In the genomic region with DNA sequence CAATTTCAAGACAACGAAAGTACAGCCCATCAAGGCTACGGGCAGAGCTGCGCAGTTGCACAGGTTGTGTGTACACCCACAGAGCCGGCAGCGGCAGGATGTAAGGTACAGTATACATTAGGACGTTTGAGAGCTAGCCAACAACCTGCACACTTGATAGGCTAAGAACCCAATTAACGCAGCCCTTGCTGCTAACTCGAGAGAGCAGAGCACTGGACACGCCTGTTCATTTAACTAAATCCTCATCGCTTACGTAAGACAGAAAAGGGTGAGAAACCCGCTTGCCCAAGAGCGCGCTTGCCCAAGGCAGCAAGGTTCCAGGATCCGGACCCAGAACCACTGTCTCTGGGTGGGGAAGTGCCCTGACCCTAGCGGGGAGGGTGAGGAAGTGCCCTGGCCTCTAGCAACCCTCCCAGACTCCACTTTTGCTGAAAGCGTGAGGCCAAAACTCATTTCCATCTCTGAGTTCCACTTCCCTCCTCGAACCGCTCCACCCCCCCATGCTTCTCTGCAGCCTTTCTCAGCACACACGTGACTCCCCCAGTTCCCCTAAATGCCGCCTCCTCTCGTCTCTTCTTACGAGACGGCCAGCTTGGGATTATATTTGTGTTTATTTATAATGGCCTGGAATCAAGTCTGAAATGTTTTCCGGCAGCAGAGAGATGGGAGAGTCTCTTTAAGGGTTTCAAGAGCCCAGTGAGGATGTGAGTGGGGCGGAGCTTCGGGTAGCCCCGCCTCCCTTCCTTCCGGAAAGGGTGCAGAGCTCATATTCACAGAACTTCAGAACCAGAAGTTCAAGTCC, we compare ENCODE assay signal across 8 mouse cellular contexts. TPM values are rescaled to one million over a fixed set of nuclear protein-coding genes. Genes with fewer than 3 reads are reported as not detected.
DNase-seq lines count a peak whose midpoint lies in the region; ATAC-seq and TF ChIP-seq lines count a peak whose summit lies in the region.

No protein-coding gene starts in this region.

- peaks cover 19% of the 10 kb centered on the region for H3K4me1 ChIP-seq in forebrain, embryonic 10.5 days
- peaks cover 5 to 10% of the 10 kb centered on the region in 2 experiments for H3K4me1 ChIP-seq in heart, embryonic 14.5 days (ENCODE audit: control insufficient read depth in 2 of 2, insufficient read depth in 2 of 2, low read length in 2 of 2)
- peaks cover 13% of the 10 kb centered on the region; the same call in 1 of the 2 replicates for H3K4me1 ChIP-seq in liver, embryonic 11.5 days (replicated peaks; ENCODE audit: control insufficient read depth, insufficient read depth, low read length)

- peak overlapping the region; percentile 61 for H3K4me3 ChIP-seq in forebrain, embryonic 10.5 days
- peak overlapping the region; percentile 43 to 54 for H3K4me3 ChIP-seq in heart, embryonic 14.5 days (ENCODE audit: control insufficient read depth in 1 of 2, insufficient read depth in 1 of 2, low read depth in 1 of 2, low read length in 2 of 2)
- peak overlapping the region; percentile 51 for H3K4me3 ChIP-seq in liver, embryonic 11.5 days (ENCODE audit: low read depth, low read length)
- peak overlapping the region; percentile 18 for H3K4me3 ChIP-seq in myocyte

- no peaks in the 10 kb centered on the region for H3K27me3 ChIP-seq in forebrain, embryonic 10.5 days (ENCODE audit: poor library complexity, severe bottlenecking)
- no peaks in the 10 kb centered on the region for H3K27me3 ChIP-seq in heart, embryonic 14.5 days (ENCODE audit: control insufficient read depth, insufficient read depth, low read length)
- H3K27me3 ChIP-seq in liver, embryonic 11.5 days (replicated peaks; ENCODE audit: control insufficient read depth, insufficient read depth, low read length) = no peaks in the 10 kb centered on the region
- no peaks in the 10 kb centered on the region for H3K27me3 ChIP-seq in myocyte (ENCODE audit: control insufficient read depth, insufficient read depth, insufficient read length)

- peak overlapping the region; percentile 74 for H3K9ac ChIP-seq in heart, embryonic 14.5 days (ENCODE audit: low read length)
- H3K9ac ChIP-seq in liver, embryonic 11.5 days (ENCODE audit: low read depth, low read length) = peak overlapping the region; percentile 65

- H3K4me2 ChIP-seq in heart, embryonic 14.5 days (ENCODE audit: low read length) = peak overlapping the region; percentile 87
- H3K4me2 ChIP-seq in liver, embryonic 11.5 days = peak overlapping the region; percentile 89
- H3K4me2 ChIP-seq in myocyte (ENCODE audit: low read depth) = peak overlapping the region; percentile 68

- ATAC-seq in heart, embryonic 14.5 days (ENCODE audit: insufficient number of reproducible peaks, insufficient read depth, low FRiP score, low read depth) = peak; percentile 55; the same call in 1 of the 2 replicates
- peak; percentile 82 for ATAC-seq in liver, embryonic 11.5 days (replicated peaks; ENCODE audit: low FRiP score)

- H3K79me2 ChIP-seq in myocyte (ENCODE audit: control insufficient read depth, insufficient read depth) = no peaks in the 10 kb centered on the region

- 5% methylated on average over 29 of the region's 29 CpGs for WGBS in forebrain, embryonic 10.5 days
- WGBS in heart, embryonic 14.5 days = 4% methylated on average over 29 of the region's 29 CpGs
- 5% methylated on average over 29 of the region's 29 CpGs for WGBS in liver, embryonic 11.5 days

- no peak overlapping the region for H3ac ChIP-seq in myocyte (ENCODE audit: control insufficient read depth, insufficient read length)

- TF ChIP-seq POLR2A in myocyte (IDR thresholded peaks at IDR 0.05; ENCODE audit: insufficient read length, low read depth) = no peak

- peak overlapping the region; percentile 87 for H3K27ac ChIP-seq in forebrain, embryonic 10.5 days
- H3K27ac ChIP-seq in heart, embryonic 14.5 days (replicated peaks in 1 of 2; ENCODE audit: control insufficient read depth in 1 of 2, insufficient read depth in 1 of 2, low read depth in 2 of 2, low read length in 2 of 2) = peak overlapping the region; percentile 78 to 82
- H3K27ac ChIP-seq in liver, embryonic 11.5 days (ENCODE audit: low read depth, low read length) = peak overlapping the region; percentile 85

- H3K36me3 ChIP-seq in forebrain, embryonic 10.5 days (replicated peaks) = no peaks in the 10 kb centered on the region
- H3K36me3 ChIP-seq in heart, embryonic 14.5 days (ENCODE audit: control insufficient read depth, insufficient read depth, low read length) = no peaks in the 10 kb centered on the region
- no peaks in the 10 kb centered on the region for H3K36me3 ChIP-seq in liver, embryonic 11.5 days (ENCODE audit: control insufficient read depth, insufficient read depth, low read length)
- H3K36me3 ChIP-seq in myocyte (ENCODE audit: control insufficient read depth, insufficient read depth) = no peaks in the 10 kb centered on the region

- peak; percentile 93 for DNase-seq in CD4-positive, CD25-positive, alpha-beta regulatory T cell, adult 2 months (ENCODE audit: low read depth, low spot score)
- DNase-seq in c-Kit-positive CD71-negative TER-119-negative erythroid progenitor cells, embryonic 14.5 days (ENCODE audit: low read depth) = peak; percentile 75
- peak; percentile 73 for DNase-seq in forebrain, embryonic 10.5 days (ENCODE audit: extremely low spot score, low spot score)
- DNase-seq in kidney, postnatal 10 days = peak; percentile 95
- peak; percentile 84 for DNase-seq in liver, embryonic 11.5 days (ENCODE audit: low spot score)
- peak; percentile 83 to 90 for DNase-seq in spleen, postnatal 4 days (ENCODE audit: low spot score in 2 of 2)

- no peaks in the 10 kb centered on the region for H3K9me3 ChIP-seq in forebrain, embryonic 10.5 days
- H3K9me3 ChIP-seq in heart, embryonic 14.5 days (ENCODE audit: control insufficient read depth, low read length) = no peaks in the 10 kb centered on the region
- H3K9me3 ChIP-seq in liver, embryonic 11.5 days (ENCODE audit: control insufficient read depth, low read length) = no peaks in the 10 kb centered on the region

TF ChIP-seq in myocyte, 11 proteins besides CTCF, POLR2A, EP300 and RAD21:
- peak; percentile 73 for TF ChIP-seq USF1 (IDR thresholded peaks at IDR 0.05; ENCODE audit: low read depth)
- no peak for TF ChIP-seq CEBPB (IDR thresholded peaks at IDR 0.05; ENCODE audit: insufficient read depth, poor library complexity, severe bottlenecking)

RNA-seq across cellular contexts. Expression of gene Ptpn1, which starts 6.9 kb away (rescaled TPM):
- polyA plus RNA-seq in forebrain, embryonic 10.5 days (2016; fragmentation: Nextera tagmentation; extraction: Ambion mirVana) = 66.0 and 66.4 TPM in 2 replicates
- polyA plus RNA-seq in heart, embryonic 14.5 days (2014; fragmentation: Nextera tagmentation; extraction: Ambion mirVana) = 40.7 and 41.5 TPM in 2 replicates
- polyA plus RNA-seq in liver, embryonic 11.5 days (2014; fragmentation: Nextera tagmentation; extraction: Ambion mirVana) = 50.7 and 53.6 TPM in 2 replicates
- 45.0 TPM for polyA plus RNA-seq in myocyte (2012; fragmentation: generic; extraction: Trizol)

Comparison
In these comparisons a context has a peak if more than half of its experiments do, and no peak if none do; other contexts are left out.
1. Peak in every context shown above with its lines: DNase-seq, ATAC-seq, H3K4me3 ChIP-seq and H3K27ac ChIP-seq.